Mouse (Mus musculus): ENCODE results near the gene Ano1.

Ano1 gene

GRCm38 (mm10) chr7:144696764-144697704, 54.7 kb downstream of the Ano1 start:
- DNase-seq = peak; percentile 40 to 59

- DNase-seq = no peak
These were observed 61.9 kb downstream of the Ano1 start for GRCm38 (mm10) chr7:144689855-144690254.

- DNase-seq = peak; percentile 32 to 43
These were observed 62.6 kb downstream of the Ano1 start for GRCm38 (mm10) chr7:144689136-144689535.

GRCm38 (mm10) chr7:144687663-144688381, 64.0 kb downstream of the Ano1 start:
- DNase-seq = peak in 1 of 2 experiments; percentile 42

GRCm38 (mm10) chr7:144684947-144685346, 66.8 kb downstream of the Ano1 start:
- DNase-seq = peak; percentile 30 to 37

- peak in 1 of 2 experiments; percentile 57 for DNase-seq
These were observed 67.3 kb downstream of the Ano1 start for GRCm38 (mm10) chr7:144684467-144684866.

GRCm38 (mm10) chr7:144680096-144680495, 71.7 kb downstream of the Ano1 start:
- peak; percentile 55 to 67 for DNase-seq

GRCm38 (mm10) chr7:144678241-144679030, 73.3 kb downstream of the Ano1 start:
- peak; percentile 49 to 50 for DNase-seq

- no peak for DNase-seq
These were observed 74.3 kb downstream of the Ano1 start for GRCm38 (mm10) chr7:144677341-144678086.

GRCm38 (mm10) chr7:144675632-144676031, 76.1 kb downstream of the Ano1 start:
- no peak for DNase-seq

GRCm38 (mm10) chr7:144669895-144670294, 81.9 kb downstream of the Ano1 start:
- DNase-seq = no peak

GRCm38 (mm10) chr7:144668603-144669278, 83.0 kb downstream of the Ano1 start:
- no peak for DNase-seq

GRCm38 (mm10) chr7:144667091-144667490, 84.7 kb downstream of the Ano1 start:
- no peak for DNase-seq

- no peak for DNase-seq
These were observed 86.2 kb downstream of the Ano1 start for GRCm38 (mm10) chr7:144665585-144665984.

- no peak for DNase-seq
These were observed 88.2 kb downstream of the Ano1 start for GRCm38 (mm10) chr7:144663566-144663965.

- DNase-seq = no peak
These were observed 95.4 kb downstream of the Ano1 start for GRCm38 (mm10) chr7:144656261-144656967.

- DNase-seq = peak; percentile 33 to 38
These were observed 97.9 kb downstream of the Ano1 start for GRCm38 (mm10) chr7:144653681-144654425.

GRCm38 (mm10) chr7:144647547-144647946, 104.2 kb downstream of the Ano1 start:
- no peak for DNase-seq

- DNase-seq = no peak
These were observed 111.0 kb downstream of the Ano1 start for GRCm38 (mm10) chr7:144640817-144641216.

GRCm38 (mm10) chr7:144636000-144636399, 115.8 kb downstream of the Ano1 start:
- DNase-seq = no peak

Data from lung, adult 18-20 months (tissue).